Mouse (Mus musculus): ENCODE results near the gene Aqp8.

DNA sequence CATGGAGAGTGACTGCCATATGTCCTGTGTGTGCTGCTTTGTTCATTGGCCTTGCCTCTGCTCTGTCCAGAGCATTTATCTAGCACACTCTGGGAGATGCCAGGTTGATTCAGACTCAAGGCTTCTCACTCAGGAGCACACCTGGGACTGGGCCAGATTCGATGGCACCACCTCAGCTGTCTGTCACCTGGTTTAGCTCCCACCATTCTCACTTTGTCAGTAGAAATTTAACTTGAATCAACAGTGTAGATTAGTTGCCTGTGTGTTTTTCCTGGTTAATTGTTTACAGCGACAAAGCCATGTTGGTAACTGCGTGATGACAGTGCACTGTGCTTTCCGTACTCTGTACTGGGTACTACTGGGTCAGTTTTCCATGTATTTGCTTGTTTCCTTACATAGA is 42.1 kb upstream of the Aqp8 start:
- no peak for TF ChIP-seq CTCF (IDR thresholded peaks at IDR 0.05; ENCODE audit: low read depth)
- TF ChIP-seq EP300 (IDR thresholded peaks at IDR 0.05; ENCODE audit: low read depth) = no peak

Data from liver, embryonic 14.5 days (tissue).